Mouse (Mus musculus): ENCODE results near the gene Ankrd44. TPM values are rescaled to one million over a fixed set of nuclear protein-coding genes. Genes with fewer than 3 reads are reported as not detected.

The Ankrd44 gene
- total and polyA plus RNA-seq, 3 experiments: 12.7 to 23.0 (median 19.8) TPM

GRCm38 (mm10) chr1:54877423-54878073, 48.6 kb downstream of the Ankrd44 start:
- peaks cover 2 to 29% of the 10 kb centered on the region in 2 experiments; a peak in 2 of 4 replicates for H3K4me1 ChIP-seq (ENCODE audit: control insufficient read depth in 1 of 2, insufficient read depth in 2 of 2)
- no peaks in the 10 kb centered on the region for H3K9me3 ChIP-seq (replicated peaks; ENCODE audit: low read length)
- peaks cover 0 to 7% of the 10 kb centered on the region in 2 experiments for H3K36me3 ChIP-seq (replicated peaks in 1 of 2; ENCODE audit: control insufficient read depth in 1 of 2, insufficient read depth in 1 of 2, low read length in 1 of 2)
- in situ Hi-C loops (cut with MboI; ENCODE audit: low pct_ligation_motif_present, low pct_unique_long_range_greater_than_20kb, low sequenced_read_pairs): no loop called here
- no peak overlapping the region for H3K4me2 ChIP-seq (ENCODE audit: insufficient read depth, low read depth, poor library complexity, severe bottlenecking)
- DNase-seq (ENCODE audit: extremely low read depth): no peak
- TF ChIP-seq TCF12 (IDR thresholded peaks at IDR 0.05; ENCODE audit: low read depth, low read length): no peak
- no peak for TF ChIP-seq HCFC1 (IDR thresholded peaks at IDR 0.05; ENCODE audit: low read depth, low read length)
- TF ChIP-seq RAD21 (IDR thresholded peaks at IDR 0.05; ENCODE audit: low read depth, low read length): no peak
- no peak for TF ChIP-seq EP300 (IDR thresholded peaks at IDR 0.05; ENCODE audit: low read length)
- no peak for TF ChIP-seq MAZ (IDR thresholded peaks at IDR 0.05; ENCODE audit: low read depth, low read length)
- no peak for TF ChIP-seq ETS1 (conservative IDR thresholded peaks at IDR 0.05; ENCODE audit: low read depth, low read length)
- TF ChIP-seq SIN3A (IDR thresholded peaks at IDR 0.05; ENCODE audit: low read length): no peak
- TF ChIP-seq JUND (conservative IDR thresholded peaks at IDR 0.05; ENCODE audit: low read depth, low read length): no peak
- TF ChIP-seq UBTF (IDR thresholded peaks at IDR 0.05; ENCODE audit: low read depth, low read length): no peak
- no peak for TF ChIP-seq RCOR1 (conservative IDR thresholded peaks at IDR 0.05; ENCODE audit: low read depth, low read length)
- no peak for TF ChIP-seq USF1 (IDR thresholded peaks at IDR 0.05; ENCODE audit: low read depth, low read length)
- no peak for TF ChIP-seq USF2 (conservative IDR thresholded peaks at IDR 0.05; ENCODE audit: low read depth, low read length)
- no peak for TF ChIP-seq JUN (IDR thresholded peaks at IDR 0.05; ENCODE audit: insufficient read depth, low read depth, low read length)
- TF ChIP-seq IRF4 (IDR thresholded peaks at IDR 0.05; ENCODE audit: low read depth, low read length): no peak
- H3K9ac ChIP-seq (ENCODE audit: insufficient read depth, low read depth): no peak overlapping the region
- dilution Hi-C loops (cut with MboI; ENCODE audit: extremely low pct_ligation_motif_present, extremely low pct_unique_long_range_greater_than_20kb, low sequenced_read_pairs): no loop called here
- H3K4me3 ChIP-seq (replicated peaks in 1 of 3; ENCODE audit: low read depth in 2 of 3, low read length in 2 of 3, poor library complexity in 1 of 3): no peak overlapping the region
- H3K27ac ChIP-seq (ENCODE audit: insufficient read depth, low read depth): no peak overlapping the region
- no peaks in the 10 kb centered on the region for H3K27me3 ChIP-seq (replicated peaks)
- peaks cover 5% of the 10 kb centered on the region; the same call in 1 of the 2 replicates for H3K79me2 ChIP-seq (replicated peaks; ENCODE audit: control insufficient read depth, extremely low read depth, insufficient read depth, poor library complexity, severe bottlenecking)

DNA sequence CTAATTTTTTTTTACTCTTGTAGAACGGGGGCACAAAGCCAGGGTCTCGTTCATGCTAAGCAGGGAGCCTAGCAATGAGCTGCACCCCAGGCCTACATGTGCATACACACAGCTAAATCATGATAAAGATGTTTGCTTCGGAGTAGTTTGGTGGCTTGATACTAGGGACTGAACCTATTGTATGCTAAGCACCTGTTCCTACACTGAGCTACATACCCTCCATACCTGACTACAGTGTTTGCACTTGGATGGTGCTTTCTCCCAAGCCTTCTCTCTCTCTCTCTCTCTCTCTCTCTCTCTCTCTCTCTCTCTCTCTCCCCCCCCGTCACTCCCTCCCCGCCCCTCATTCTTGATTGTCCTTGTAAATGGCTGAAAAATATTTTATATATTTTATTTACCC, 49.2 kb downstream of the Ankrd44 start:
- Histone ChIP-seq H3K36me3 (replicated peaks in 1 of 2; ENCODE audit: control insufficient read depth in 1 of 2, insufficient read depth in 1 of 2, low read length in 1 of 2) (peaks cover 0 to 7% of the 10 kb centered on the region in 2 experiments), H3K4me2 (ENCODE audit: insufficient read depth, low read depth, poor library complexity, severe bottlenecking) (no peak overlapping the region), H3K27ac (ENCODE audit: insufficient read depth, low read depth) (no peak overlapping the region), H3K79me2 (replicated peaks; ENCODE audit: control insufficient read depth, extremely low read depth, insufficient read depth, poor library complexity, severe bottlenecking) (peaks cover 5% of the 10 kb centered on the region; the same call in 1 of the 2 replicates), H3K4me3 (replicated peaks in 1 of 3; ENCODE audit: low read depth in 2 of 3, low read length in 2 of 3, poor library complexity in 1 of 3) (no peak overlapping the region), H3K4me1 (ENCODE audit: control insufficient read depth in 1 of 2, insufficient read depth in 2 of 2) (peaks cover 0 to 34% of the 10 kb centered on the region in 2 experiments; a peak in 2 of 4 replicates), H3K9ac (ENCODE audit: insufficient read depth, low read depth) (no peak overlapping the region), H3K9me3 (replicated peaks; ENCODE audit: low read length) (no peaks in the 10 kb centered on the region), H3K27me3 (replicated peaks) (no peaks in the 10 kb centered on the region)
- TF ChIP-seq BHLHE40 (IDR thresholded peaks at IDR 0.05; ENCODE audit: low read depth, low read length) (no peak), USF2 (conservative IDR thresholded peaks at IDR 0.05; ENCODE audit: low read depth, low read length) (no peak), E2F4 (IDR thresholded peaks at IDR 0.05; ENCODE audit: insufficient replicate concordance, low read depth, low read length) (no peak), HCFC1 (IDR thresholded peaks at IDR 0.05; ENCODE audit: low read depth, low read length) (no peak)
- DNase-seq (ENCODE audit: extremely low read depth): no peak
- in situ Hi-C loops (cut with MboI; ENCODE audit: low pct_ligation_motif_present, low pct_unique_long_range_greater_than_20kb, low sequenced_read_pairs) (no loop called here), dilution Hi-C loops (cut with MboI; ENCODE audit: extremely low pct_ligation_motif_present, extremely low pct_unique_long_range_greater_than_20kb, low sequenced_read_pairs) (no loop called here)

Measured in CH12.LX (cell line).